Mouse (Mus musculus) small intestine, adult 2 months (tissue): Measurements from ENCODE around the gene Ndufs7.

Source experiments
- CTCF ChIP-seq: fragments of 200-500 bp; IDR thresholded peaks from 2 replicates; pipeline ENCODE4 v1.5.1; 2012; ENCODE audit warnings: low read depth, mild to moderate bottlenecking, control low read depth, inconsistent platforms, low read length, moderate library complexity, mixed read lengths; ENCODE audit not compliant: insufficient replicate concordance, insufficient read length; ENCODE audit errors: extremely low read depth
- POLR2A ChIP-seq: fragments of 200-500 bp; IDR thresholded peaks from 2 replicates; pipeline ENCODE4 v1.6.1; 2012; ENCODE audit warnings: low read depth, mild to moderate bottlenecking, control low read depth, inconsistent platforms, low read length, moderate library complexity

DNA sequence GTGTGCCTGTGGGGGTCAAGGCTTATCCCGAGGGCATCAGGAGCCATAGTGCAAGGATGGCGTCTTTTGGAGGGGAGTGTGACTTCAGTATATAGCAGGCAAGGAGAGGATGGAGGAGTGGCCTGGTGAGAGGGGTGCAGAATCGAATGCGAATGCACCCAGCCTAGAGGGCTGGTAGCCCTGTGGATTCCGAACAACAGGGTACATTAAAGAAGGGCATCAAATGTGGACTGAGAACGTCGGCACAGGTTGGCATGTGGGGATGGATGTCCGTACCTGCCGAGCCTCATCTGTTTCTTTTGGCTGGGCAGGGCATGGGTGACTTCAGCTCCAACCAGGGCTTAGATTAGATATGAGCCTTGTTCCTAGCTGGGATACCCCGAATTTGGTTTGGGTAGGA, 50.9 kb downstream of the Ndufs7 start:
- TF ChIP-seq POLR2A (no peak), CTCF (no peak)
